Mouse (Mus musculus): Measurements from ENCODE around the gene Ptpra.

The Ptpra gene

DNA sequence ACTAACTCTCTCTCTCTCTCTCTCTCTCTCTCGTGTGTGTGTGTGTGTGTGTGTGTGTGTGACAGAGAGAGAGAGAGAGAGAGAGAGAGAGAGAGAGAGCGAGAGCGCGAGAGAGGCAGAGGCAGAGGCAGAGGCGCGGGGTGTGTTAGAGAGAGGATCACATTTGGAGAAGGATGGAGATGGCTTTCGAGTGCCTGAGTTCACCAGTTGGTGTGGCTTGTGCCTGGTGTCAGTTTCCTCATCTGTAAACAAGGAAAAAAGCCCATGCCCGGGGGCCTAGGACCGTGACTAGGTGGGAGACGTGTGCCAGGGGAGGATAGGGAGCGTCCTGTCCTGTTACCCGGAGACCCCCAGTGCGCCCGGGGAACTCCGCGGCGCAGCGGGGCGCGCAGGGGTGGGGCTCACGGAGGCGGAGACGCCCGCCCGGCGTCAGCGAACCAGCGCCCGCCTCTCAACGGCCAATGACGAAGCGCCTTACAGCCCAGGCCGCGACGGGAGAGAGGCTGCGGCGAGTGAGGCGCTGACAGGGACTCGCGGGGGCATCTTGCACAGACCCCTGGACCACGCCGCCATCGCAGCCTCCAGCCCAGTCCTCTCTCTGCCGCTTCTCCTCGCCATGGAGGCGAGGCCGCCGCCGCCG is at the start of gene Ptpra:
TSS of gene Ptpra (plus strand) at position 485 of the 640 bp plus-strand sequence.
- DNase-seq (ENCODE audit: low read depth): peak; percentile 52

DNA sequence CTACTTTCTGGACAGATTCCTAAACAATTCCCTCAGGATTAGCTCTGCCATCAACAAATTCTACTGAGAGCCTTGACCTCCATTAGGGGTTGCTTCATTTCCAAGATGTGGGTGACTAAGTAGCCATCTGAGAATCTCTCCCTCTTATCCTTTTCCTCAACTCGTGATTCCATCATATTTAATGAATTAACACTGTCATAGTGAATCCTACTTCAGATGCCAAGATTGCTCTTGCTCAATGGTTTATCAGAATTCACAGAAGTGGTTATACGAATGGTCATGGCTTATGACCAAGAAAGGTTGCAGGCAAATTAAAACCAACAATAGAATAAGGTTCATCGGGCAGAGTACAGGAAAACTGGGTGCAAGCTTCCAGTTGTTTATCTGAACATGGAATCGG is 48.2 kb upstream of the Ptpra start:
- no peak for DNase-seq (ENCODE audit: low read depth)

DNA sequence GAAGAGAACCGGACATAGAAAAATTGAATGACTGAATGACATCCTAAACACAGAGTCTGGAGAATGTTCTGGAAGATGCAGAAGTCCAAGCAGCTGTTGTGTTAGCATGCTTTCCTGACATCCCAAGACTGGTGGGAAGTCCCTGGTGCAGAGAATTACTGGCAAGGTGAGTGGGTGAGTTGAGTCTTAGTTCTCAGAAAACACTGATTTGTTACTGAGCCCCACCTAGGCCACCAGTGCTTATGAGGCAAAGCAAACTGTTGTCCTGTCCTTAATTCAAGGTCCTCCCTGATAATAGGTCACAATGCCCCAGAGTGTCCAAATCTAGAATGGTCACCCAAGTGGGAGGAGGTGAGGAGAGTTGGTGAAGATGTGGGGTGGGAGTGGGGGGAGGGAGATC is 45.1 kb upstream of the Ptpra start, which contains the start of the genes Gm28372 and 1700020A23Rik:
TSS of gene Gm28372 (plus strand) at position 301 of the 400 bp plus-strand sequence.
TSS of gene 1700020A23Rik (plus strand) at position 321 of the 400 bp plus-strand sequence.
- DNase-seq (ENCODE audit: low read depth): no peak

DNA sequence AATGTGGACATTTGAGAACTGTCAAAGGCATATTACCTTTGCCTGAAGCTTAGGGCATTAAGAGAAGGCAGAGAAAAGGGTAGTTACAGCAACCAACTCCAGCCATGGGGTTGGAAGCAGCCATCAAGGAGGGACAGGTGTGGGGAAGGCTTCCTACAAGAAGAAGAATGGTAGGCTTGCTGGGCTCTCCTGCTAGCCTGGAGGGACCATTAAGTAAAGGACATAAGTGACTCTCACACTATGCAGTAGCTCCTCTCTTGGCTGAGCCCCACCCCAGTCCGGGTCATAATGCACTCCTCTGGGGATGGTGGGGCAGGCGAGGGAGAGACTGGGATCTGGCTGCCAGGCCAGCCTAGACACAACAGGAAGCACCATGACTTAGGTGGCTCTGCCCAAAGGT is 43.9 kb upstream of the Ptpra start, which contains the start of gene Tmem239:
TSS of gene Tmem239 (plus strand) at position 301 of the 400 bp plus-strand sequence.
- no peak for DNase-seq (ENCODE audit: low read depth)

DNA sequence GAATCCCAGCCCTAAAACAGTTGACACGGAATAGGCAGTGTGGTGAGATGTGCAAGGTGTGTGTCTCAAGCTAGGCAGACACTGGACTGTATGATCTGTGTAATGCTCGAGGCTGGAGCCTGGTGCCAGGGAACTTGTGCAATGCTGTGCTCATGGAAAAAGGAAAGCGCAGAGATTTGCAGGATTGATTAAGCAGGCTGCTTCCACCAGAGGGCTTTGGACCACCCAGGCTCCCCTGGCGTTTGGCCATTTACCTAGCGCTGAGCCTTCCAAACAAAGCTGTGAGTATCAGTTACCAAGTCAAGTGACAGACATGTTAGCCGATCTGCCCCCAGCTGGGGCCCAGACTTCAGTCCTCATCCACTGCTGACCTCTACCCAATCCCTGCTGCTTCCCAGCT is 41.9 kb upstream of the Ptpra start:
- DNase-seq (ENCODE audit: low read depth): peak; percentile 27

DNA sequence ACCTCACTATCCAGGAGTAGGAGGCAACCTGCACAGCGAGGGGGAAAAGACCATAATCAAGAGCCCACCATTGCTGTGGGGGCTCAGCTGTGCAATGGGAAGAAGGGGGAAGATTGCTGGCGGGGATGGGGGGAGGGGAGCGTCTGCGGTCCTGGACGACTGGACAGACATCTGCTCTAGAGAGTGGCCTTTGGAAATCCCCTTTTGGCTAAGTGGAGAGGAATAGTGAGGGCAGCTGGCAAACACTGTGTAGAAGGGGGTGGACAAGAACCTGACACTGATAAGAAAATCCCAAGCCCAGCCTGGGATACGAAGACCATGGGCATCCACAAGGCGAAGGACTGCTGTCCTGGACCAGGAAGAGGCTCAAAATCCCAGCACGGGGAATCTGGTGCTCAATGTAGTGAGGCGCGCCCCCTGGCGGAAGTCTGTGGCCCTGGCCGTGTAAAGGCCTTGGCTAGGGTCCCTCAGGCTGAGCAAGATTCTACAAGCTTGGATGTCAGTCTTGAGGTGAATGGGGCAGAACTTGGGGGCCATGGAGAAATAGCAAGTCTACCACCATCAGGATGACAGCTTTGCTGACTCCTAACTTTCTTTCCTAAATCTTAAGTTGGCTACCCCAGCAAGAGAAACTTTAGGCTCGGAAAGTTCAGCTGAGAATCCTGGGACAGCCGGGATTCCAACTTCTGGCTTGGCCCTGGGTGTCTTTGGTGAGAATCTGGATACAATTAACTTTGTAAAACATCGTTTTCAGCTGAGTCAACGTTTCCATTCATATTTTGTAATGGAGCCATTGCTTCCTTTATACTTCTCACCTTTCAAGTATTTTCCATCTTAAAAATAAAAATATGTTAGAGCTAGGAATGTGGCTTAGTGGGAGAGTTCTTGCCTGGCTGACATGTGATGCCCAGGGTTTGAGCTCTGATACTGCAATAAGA is 38.3 kb upstream of the Ptpra start:
- peak; percentile 69 for DNase-seq (ENCODE audit: low read depth)

DNA sequence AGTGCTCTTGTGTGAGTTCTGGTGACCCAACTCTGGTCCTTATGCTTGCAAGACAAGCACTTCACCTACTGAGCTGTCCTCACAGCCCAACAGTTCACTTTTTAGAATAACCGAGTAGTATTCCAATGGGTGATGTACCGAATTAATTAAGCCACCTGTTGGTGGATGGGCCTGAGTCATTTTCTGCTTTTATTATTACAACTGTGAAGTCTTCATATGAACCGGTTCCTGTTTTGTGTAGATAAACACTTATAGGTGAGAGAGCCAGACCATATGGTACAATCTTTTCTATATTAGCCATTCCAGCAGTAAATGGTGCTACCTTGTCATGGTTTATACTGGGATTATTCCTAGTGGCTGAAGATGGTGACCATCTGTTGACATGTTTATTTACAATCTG is 37.3 kb upstream of the Ptpra start:
- no peak for DNase-seq (ENCODE audit: low read depth)

DNA sequence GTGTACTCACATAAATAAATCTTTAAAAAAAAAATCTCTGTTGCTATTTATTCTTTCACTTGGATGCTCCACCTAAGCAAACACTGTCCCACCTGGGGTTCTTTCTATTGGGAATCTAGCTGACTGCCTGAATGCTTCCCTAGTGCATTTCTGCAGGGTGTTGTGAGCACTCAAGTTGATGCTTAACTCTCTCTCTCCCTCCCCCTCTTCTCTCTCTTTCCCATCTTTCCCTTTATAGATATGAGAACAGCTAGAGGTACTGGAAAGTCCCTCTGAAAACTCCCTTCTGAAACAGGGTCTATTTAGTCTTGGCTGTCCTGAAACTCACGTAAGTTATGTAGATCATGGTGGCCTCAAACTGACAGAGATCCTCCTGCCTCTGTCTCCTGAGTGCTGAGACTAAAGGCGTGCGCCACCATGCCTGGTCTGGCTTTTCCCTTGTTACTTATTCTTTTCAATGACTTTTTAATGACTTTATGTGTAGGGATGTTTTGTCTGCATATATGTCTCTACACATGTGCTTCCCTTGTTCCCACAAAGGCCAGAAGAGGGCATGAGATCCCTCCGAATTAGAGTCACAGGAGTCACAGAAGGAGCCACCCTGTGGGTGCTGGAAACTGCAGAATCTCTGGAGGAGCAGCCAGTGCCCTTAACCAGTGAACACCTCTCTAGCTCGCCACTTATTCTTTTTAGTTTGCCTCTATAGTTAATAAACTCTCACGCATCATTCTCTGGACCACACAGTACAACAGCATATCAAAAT is 35.8 kb upstream of the Ptpra start:
- no peak for DNase-seq (ENCODE audit: low read depth)

DNA sequence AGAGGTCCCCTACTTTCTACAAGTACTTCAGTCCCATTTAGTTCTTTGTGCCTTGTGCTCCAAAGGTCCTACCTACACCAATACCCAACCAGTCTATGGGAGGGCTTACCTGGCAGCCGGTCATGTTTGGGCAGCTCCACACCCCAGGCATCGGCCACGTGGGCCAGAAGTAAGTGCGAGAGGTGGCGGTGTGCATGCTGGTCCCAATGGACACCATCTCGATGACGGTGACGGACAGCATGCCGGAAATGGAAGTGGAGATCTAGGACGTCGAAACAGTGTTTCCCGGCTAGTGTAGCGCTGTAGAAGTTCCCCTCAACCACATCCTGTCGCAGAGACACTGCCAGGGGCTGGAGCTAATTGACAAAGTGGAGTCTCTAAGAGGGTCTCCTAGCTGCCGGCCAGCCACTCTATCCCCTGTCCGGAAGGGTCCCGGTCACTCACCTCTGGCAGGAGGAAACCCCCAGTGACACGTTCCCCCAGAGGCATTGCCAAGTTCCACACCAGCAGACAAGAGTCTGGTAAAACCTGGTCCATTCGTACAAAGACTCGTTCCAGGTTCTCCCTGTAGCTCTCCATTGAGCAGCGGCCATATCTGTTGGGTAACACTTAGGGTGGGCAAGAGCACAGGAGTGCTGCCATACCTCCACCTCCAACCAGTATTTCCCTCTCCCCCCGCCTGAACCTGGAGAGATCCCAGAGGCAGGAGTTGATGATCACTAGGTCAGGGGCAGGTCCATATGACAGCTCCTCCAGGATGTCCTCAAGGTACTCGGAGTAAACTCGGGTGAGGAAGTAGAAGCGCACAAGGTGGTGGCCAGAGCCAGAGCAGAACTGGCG is 28.1 kb upstream of the Ptpra start:
- no peak for DNase-seq (ENCODE audit: low read depth)

DNA sequence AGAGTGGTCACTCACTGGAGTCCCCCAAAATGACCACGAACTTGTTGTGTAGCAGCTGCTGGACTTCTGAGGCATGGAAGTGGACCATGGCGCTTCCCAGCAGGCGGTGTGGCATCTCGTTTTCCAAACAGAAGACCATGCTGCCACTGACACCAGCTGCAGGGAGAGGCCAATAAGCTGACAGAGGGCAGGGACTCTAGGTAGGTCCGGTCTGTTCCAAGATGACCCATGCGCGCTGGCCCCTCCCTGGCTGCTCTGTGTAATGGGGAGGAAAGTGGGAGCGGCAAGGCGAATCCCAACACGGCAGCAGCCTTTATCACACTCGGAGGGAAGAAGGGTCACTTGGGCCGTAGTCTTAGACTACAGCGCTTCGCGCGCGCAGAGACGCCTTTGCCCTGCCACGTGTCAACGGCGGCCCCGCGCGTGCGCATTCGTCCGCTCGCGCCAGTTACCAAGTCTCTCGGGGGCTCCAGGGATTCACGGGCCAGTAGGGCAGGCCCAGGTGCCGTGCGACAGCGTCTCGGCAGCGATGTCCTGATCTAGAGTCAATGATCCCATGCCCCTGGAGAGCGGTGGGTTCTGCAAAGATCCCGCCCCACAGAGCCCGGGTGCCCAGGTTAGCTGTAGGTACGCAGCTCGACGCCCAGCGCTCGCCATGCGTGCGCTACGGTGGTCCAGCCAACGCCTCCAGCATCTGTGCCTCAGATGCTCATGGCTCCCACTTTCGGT is 26.5 kb upstream of the Ptpra start:
- DNase-seq (ENCODE audit: low read depth): no peak

DNA sequence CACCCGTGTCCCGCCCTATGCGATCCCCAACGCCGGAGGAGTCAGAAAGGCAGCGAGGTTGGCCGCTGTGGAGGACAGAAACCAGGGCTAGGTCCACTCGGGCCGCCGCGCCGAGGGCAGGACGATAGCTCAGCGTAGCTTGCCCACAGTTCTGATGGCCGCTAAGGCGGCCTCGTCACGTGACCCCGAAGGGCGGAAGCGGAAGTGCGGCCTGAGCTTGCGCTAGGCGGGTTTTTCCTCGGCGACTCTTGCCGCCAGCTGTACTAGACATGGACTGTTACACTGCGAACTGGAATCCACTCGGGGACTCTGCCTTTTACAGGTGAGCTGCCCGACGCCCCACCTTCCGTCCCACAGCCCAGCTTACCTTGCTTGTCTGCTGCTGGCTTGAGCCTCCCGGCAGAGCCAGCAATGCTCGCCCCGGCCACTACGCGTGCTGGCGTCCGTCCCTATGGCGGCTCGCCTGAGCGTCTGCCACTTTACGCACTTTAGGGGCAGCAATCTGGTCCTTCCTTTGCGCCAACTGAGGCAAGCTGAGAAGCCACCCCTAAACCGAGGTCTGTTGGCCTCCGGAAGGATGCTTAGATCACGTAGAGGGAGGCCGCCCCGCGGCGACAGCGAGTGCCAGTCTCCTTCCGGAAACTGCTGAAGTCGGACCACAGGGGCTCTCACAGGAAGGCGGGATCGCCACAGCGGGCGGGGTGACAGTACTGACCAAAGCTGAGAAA is 25.8 kb upstream of the Ptpra start, which contains the start of the genes Vps16 and Pced1a:
TSS of gene Vps16 (plus strand) at position 214 of the 728 bp plus-strand sequence.
TSS of gene Pced1a (minus strand) at position 576 of the 728 bp plus-strand sequence.
- DNase-seq (ENCODE audit: low read depth): peak; percentile 65

DNA sequence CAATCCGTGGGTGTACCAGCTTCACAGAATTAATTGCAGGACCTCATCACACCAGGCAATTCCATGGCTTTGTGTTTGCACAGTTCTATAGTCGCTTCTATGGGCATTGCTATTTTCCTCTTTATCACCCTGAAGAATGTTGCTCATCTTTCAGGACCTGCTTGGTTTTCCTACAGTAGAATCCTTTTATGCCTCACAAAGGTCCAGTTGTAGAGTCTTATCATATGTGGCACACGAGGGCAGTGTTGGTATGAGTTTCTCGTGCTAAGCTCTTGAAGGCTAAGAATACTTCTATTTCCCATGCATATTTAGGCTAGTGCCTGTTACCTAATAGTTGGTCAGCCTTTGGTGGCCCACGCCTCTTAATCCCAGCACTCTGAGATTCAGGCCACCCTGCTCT is 25.0 kb upstream of the Ptpra start:
- DNase-seq (ENCODE audit: low read depth): no peak

DNA sequence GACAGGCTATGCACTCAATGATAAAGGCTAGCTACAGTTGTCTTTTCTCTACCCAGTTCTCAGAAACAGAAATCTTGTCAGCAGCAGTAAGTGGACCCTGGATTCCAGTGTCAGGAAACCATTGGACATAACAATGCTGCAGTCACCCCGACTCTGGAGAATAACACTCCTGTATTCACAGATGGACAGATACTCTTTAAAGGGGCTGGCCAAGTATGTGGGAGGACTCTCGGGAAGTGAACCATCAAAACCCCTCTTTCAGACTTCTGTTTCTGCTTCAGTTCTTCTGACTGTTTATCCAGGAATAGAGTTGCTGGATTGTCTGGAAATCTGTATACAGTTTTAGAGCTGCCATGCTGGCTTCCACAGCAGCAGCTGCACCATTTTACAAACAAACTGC is 20.2 kb upstream of the Ptpra start:
- no peak for DNase-seq (ENCODE audit: low read depth)

DNA sequence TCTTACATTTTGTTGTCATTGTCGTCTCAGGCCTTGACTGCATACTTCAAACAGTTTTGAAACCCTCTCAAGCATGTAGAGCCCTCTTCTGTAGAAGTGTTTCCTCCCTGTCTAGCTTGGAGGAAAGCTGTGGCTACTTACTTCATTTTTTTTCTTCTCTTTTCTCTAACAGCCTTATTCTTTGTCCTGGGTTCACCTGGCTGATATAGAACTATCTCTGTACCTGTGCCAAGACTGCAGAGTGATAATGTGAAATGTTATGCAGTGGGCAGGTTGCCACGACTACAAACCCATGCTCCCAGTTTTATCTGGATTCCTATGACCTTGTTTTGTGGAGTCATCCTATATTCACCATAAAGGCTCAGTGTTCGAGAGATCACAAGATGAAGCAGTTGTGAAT is 19.6 kb upstream of the Ptpra start:
- no peak for DNase-seq (ENCODE audit: low read depth)

DNA sequence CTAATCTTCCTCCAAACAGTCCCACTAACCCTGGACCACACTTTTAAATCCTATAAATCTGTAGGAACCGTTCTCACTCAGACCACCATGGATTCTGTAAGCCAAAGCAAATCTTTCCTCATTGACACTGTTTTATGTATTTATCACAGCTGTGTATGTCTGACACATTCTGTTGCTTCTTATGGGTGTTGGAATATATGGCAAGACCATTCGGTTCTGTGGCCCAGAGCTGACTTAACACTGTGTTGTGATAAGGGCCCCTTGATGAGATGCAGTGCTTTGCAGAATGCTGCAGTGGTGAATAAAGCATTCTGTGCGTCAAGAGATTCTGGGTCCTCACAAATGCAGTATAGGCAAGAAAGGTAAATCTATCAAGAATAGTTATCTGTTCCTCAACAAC is 17.9 kb upstream of the Ptpra start:
- no peak for DNase-seq (ENCODE audit: low read depth)

DNA sequence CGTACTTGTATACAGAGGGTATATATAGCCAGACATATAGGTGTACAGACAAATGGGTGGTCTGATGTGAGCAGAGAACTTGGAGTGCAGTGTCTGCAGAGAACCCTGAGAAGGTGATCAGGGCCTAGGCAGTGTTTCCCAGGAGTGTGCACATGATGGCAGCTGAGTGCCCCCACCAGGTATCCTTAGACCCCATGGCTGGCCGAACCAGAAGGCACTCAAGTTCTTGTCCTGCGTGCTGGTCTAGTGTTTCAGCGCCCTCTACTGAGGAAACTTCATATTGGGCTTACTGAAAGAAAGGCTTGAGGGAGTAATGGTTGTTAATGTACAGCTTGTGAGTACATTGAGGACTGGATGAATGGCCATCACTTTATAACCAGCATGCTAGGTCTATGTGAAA is 16.9 kb upstream of the Ptpra start:
- no peak for DNase-seq (ENCODE audit: low read depth)

DNA sequence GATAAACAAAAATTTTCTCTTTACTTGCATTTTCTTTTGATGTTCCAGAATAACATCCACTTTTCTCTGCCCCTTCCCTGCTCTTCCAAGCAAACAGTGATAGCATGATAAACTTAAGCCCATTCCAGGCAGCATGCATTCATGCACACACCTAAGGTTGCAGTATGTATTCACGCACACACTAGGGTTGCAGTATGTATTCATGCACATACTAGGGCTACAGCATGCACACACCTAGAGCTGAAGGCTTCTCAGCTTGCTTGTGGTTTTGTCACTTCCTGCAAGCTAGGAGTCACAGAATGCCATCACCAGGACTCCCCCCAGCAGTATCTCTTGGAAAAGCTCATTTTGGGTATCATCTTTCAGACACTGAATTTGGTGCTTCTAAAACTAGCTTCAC is 13.3 kb upstream of the Ptpra start:
- no peak for DNase-seq (ENCODE audit: low read depth)

DNA sequence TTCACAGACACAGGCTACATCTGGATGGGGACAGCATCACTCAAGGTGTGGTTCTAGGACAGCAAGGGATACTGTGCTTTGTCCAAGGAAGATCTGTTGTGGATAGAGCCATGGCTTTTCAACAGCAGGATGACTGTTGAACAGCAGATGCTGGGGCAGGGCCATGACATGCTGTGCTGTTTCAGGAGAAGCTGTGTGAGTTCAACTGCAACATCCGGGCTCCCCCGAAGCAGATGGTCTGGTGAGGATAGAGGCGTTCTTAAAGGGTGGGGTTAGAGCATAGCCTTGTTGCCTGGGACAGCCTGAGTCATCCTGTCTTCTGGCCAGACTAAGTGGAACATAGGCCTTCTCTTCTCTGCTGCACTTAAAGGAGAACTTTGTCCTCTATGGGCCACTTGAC is 11.2 kb upstream of the Ptpra start:
- no peak for DNase-seq (ENCODE audit: low read depth)

DNA sequence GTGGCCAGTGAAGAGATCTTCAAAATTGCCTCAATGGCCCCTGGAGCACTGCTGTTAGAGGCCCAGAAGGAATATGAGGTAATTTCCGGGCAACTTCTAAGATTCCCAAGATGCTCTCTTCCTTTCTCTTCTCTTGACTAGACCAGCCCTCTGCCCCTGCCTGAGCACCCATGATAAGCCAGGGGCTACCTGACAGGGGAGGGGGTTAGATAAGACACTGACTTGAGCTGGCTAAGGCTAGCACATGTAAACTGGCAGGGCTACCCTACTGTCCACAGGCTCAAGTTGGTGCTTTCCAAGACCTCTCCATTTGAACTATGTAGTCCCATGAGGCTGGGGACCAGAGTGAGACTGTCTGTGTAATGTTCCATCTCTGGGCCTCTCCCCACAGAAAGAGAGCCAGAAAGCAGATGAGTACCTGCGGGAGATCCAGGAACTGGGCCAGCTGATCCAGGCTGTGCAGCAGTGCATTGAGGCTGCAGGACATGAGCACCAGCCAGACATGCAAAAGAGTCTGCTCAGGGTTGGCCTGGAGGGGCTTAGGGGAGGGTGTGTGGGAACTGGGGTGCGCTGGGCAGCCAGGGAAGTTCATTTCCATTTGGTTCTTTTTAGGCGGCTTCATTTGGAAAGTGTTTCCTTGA is 10.1 kb upstream of the Ptpra start:
- no peak for DNase-seq (ENCODE audit: low read depth)

Data from fibroblast of lung, adult 2 months (primary cell).